ENCODE assay signal across 11 mouse cellular contexts in the genomic region with DNA sequence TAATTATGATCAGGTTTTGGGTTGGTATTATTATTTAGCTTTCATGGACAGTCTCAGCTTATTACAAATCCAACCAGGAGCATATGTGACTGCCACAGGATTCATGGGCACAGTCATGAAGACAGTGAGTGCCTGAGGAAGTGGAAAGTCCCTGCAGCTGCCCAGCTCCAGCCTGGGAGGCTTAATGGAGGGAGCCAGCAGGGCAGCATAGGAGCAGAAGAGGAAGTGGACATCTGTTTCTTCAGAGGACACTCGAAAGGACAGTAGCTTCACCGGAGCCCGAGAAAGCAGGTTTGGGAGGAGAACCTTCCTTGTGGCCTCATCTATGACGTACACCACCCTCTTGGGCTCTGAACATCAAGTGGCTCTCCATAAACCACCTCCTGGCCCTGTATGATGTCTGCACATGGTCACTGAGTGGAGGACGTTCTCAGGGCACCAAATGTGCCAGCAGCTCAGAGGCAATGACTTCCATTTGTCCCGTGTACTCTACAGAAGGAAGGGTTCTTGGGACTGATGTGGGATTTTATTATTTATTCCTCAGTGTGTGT. TPM values are rescaled to one million over a fixed set of nuclear protein-coding genes. Genes with fewer than 3 reads are reported as not detected.
A peak's percentile ranks its signal among the peaks of the same experiment; 100 is the strongest.
DNase-seq lines count a peak whose midpoint lies in the region; ATAC-seq and TF ChIP-seq lines count a peak whose summit lies in the region.
"Had no signal": no experiment of that assay in that cellular context is flagged by ENCODE, and none has a peak within 500 bp of the region (broad histone marks: within the 10 kb centered on the region; RNA-seq: fewer than 3 reads in every experiment).

No protein-coding gene starts in this region.

- H3K36me3 ChIP-seq in midbrain, embryonic 10.5 days, result no peaks in the 10 kb centered on the region
- no peaks in the 10 kb centered on the region for H3K36me3 ChIP-seq in midbrain, embryonic 14.5 days (ENCODE audit: control insufficient read depth, insufficient read depth, low read length)
- H3K36me3 ChIP-seq in heart, postnatal 0 days (replicated peaks; ENCODE audit: control insufficient read depth, insufficient read depth, low read length), result no peaks in the 10 kb centered on the region
- no peaks in the 10 kb centered on the region for H3K36me3 ChIP-seq in stomach, postnatal 0 days (ENCODE audit: control insufficient read depth, insufficient read depth, low read length)
- H3K36me3 ChIP-seq: stomach, embryonic 15.5 days had no signal

- WGBS in midbrain, embryonic 10.5 days, result 82% methylated on average over 6 of the region's 6 CpGs
- 81% methylated on average over 6 of the region's 6 CpGs for WGBS in midbrain, embryonic 14.5 days
- WGBS in heart, postnatal 0 days, result 59% methylated on average over 6 of the region's 6 CpGs
- WGBS in stomach, postnatal 0 days, result 84% methylated on average over 6 of the region's 6 CpGs

- peak overlapping the region; percentile 82 for H3K27ac ChIP-seq in midbrain, embryonic 10.5 days (replicated peaks)
- H3K27ac ChIP-seq in midbrain, embryonic 14.5 days (replicated peaks; ENCODE audit: low read depth, low read length), result no peak overlapping the region
- H3K27ac ChIP-seq in heart, postnatal 0 days (ENCODE audit: low read depth), result peak overlapping the region; percentile 91
- peak overlapping the region; percentile 88; the same call in 1 of the 2 replicates for H3K27ac ChIP-seq in stomach, postnatal 0 days (replicated peaks)

- DNase-seq in heart, adult 11 months, result peak; percentile 96
- DNase-seq in heart, postnatal 25 days (ENCODE audit: low spot score), result no peak
- no peak for DNase-seq in midbrain, embryonic 10.5 days (ENCODE audit: low spot score)
- DNase-seq in midbrain, embryonic 14.5 days, result no peak
- DNase-seq in heart, postnatal 0 days (ENCODE audit: low spot score), result peak; percentile 24
- DNase-seq in stomach, postnatal 0 days (ENCODE audit: low spot score), result no peak
- no peak for DNase-seq in embryo, embryonic 10 days (ENCODE audit: low spot score)
- DNase-seq in kidney, postnatal 4 days, result no peak
- DNase-seq: left cerebral cortex, postnatal 4 days; right cerebral cortex, postnatal 14 days had no signal

- intact Hi-C loops in heart, postnatal 25 days (cut with DNase I), result loop anchor here (5.0 kb wide), 2 partner anchors 38 to 68 kb away; no protein-coding TSS in a partner anchor

- no peak overlapping the region for H3K9ac ChIP-seq in midbrain, embryonic 14.5 days (replicated peaks; ENCODE audit: low read length)
- H3K9ac ChIP-seq in heart, postnatal 0 days (replicated peaks; ENCODE audit: low read depth, low read length), result no peak overlapping the region
- H3K9ac ChIP-seq in stomach, postnatal 0 days (ENCODE audit: low read length), result no peak overlapping the region
- H3K9ac ChIP-seq: stomach, embryonic 15.5 days had no signal

- H3K4me1 ChIP-seq in midbrain, embryonic 10.5 days, result peaks cover 43% of the 10 kb centered on the region
- peaks cover 33% of the 10 kb centered on the region for H3K4me1 ChIP-seq in midbrain, embryonic 14.5 days (ENCODE audit: control insufficient read depth, insufficient read depth, low read length)
- H3K4me1 ChIP-seq in heart, postnatal 0 days (ENCODE audit: control insufficient read depth, insufficient read depth), result peaks cover 49% of the 10 kb centered on the region
- H3K4me1 ChIP-seq in stomach, postnatal 0 days (replicated peaks; ENCODE audit: control insufficient read depth, insufficient read depth), result peaks cover 5% of the 10 kb centered on the region; the same call in 1 of the 2 replicates

- H3K27me3 ChIP-seq in midbrain, embryonic 10.5 days (ENCODE audit: low read depth, poor library complexity, severe bottlenecking), result 0 out of 2 replicates have a peak, but pooled peaks cover 5% of the 10 kb centered on the region
- no peaks in the 10 kb centered on the region for H3K27me3 ChIP-seq in midbrain, embryonic 14.5 days (ENCODE audit: control insufficient read depth, insufficient read depth, low read length)
- H3K27me3 ChIP-seq in heart, postnatal 0 days (ENCODE audit: control insufficient read depth, insufficient read depth, low read length), result no peaks in the 10 kb centered on the region
- no peaks in the 10 kb centered on the region for H3K27me3 ChIP-seq in stomach, postnatal 0 days (ENCODE audit: control insufficient read depth, insufficient read depth, low read length)
- H3K27me3 ChIP-seq: stomach, embryonic 15.5 days had no signal

- TF ChIP-seq EP300 in heart, postnatal 0 days (IDR thresholded peaks at IDR 0.05; ENCODE audit: low read depth), result no peak
- TF ChIP-seq EP300 in stomach, postnatal 0 days (optimal IDR thresholded peaks at IDR 0.05), result no peak

- no peak for TF ChIP-seq CTCF in heart, postnatal 0 days (IDR thresholded peaks at IDR 0.05; ENCODE audit: low read depth)
- TF ChIP-seq CTCF in stomach, postnatal 0 days (IDR thresholded peaks at IDR 0.05; ENCODE audit: low read depth), result no peak

- H3K4me3 ChIP-seq in midbrain, embryonic 10.5 days, result no peak overlapping the region
- no peak overlapping the region for H3K4me3 ChIP-seq in midbrain, embryonic 14.5 days (replicated peaks; ENCODE audit: low read depth, low read length)
- no peak overlapping the region for H3K4me3 ChIP-seq in heart, postnatal 0 days (ENCODE audit: low read depth, low read length)
- no peak overlapping the region for H3K4me3 ChIP-seq in stomach, postnatal 0 days (ENCODE audit: low read depth, low read length)
- H3K4me3 ChIP-seq: stomach, embryonic 15.5 days had no signal

- 0 out of 2 replicates have a peak, but pooled peaks cover 3% of the 10 kb centered on the region for H3K9me3 ChIP-seq in midbrain, embryonic 10.5 days (replicated peaks)
- H3K9me3 ChIP-seq in midbrain, embryonic 14.5 days (ENCODE audit: control insufficient read depth, low read length), result no peaks in the 10 kb centered on the region
- H3K9me3 ChIP-seq in heart, postnatal 0 days (replicated peaks; ENCODE audit: control insufficient read depth, low read length), result no peaks in the 10 kb centered on the region
- no peaks in the 10 kb centered on the region for H3K9me3 ChIP-seq in stomach, postnatal 0 days (ENCODE audit: control insufficient read depth, low read length)
- H3K9me3 ChIP-seq: stomach, embryonic 15.5 days had no signal

- no peak for ATAC-seq in midbrain, embryonic 14.5 days (ENCODE audit: low FRiP score, low TSS enrichment)
- no peak for ATAC-seq in heart, postnatal 0 days (ENCODE audit: insufficient read depth, low read depth)
- no peak for ATAC-seq in stomach, postnatal 0 days (ENCODE audit: low FRiP score, low TSS enrichment)

- H3K4me2 ChIP-seq in midbrain, embryonic 14.5 days (ENCODE audit: low read length), result no peak overlapping the region
- H3K4me2 ChIP-seq in heart, postnatal 0 days (ENCODE audit: low read depth, low read length), result no peak overlapping the region
- no peak overlapping the region for H3K4me2 ChIP-seq in stomach, postnatal 0 days (replicated peaks; ENCODE audit: low read depth)
- H3K4me2 ChIP-seq: stomach, embryonic 15.5 days had no signal

RNA-seq across cellular contexts. Expression of a gene that starts 28.5 kb away (rescaled TPM):
- 10 to 100 TPM; 63.9 to 71.4 TPM for total RNA-seq in heart, postnatal 25 days (2021)
- polyA plus RNA-seq in midbrain, embryonic 10.5 days (2016; fragmentation: Nextera tagmentation; extraction: Ambion mirVana), result 3.8 and 4.0 TPM in 2 replicates
- polyA plus RNA-seq in midbrain, embryonic 14.5 days (2014; fragmentation: Nextera tagmentation; extraction: Ambion mirVana), result 7.8 and 9.8 TPM in 2 replicates
- total RNA-seq in heart, postnatal 0 days (2014; rRNA removed; ENCODE audit: low replicate concordance), result 132 and 175 TPM in 2 replicates
- polyA plus RNA-seq in heart, postnatal 0 days (2015; fragmentation: Nextera tagmentation; extraction: Ambion mirVana), result 9.6 and 9.8 TPM in 2 replicates
- polyA plus RNA-seq in stomach, postnatal 0 days (2015; fragmentation: Nextera tagmentation; extraction: Ambion mirVana), result 10.1 and 10.2 TPM in 2 replicates

Comparison
In these comparisons a context has a peak if more than half of its experiments do, and no peak if none do; other contexts are left out.
1. DNase-seq: peak in heart, adult 11 months (single experiment) and heart, postnatal 0 days (single experiment); none in heart, postnatal 25 days (single experiment), midbrain, embryonic 10.5 days (single experiment), midbrain, embryonic 14.5 days (single experiment), stomach, postnatal 0 days (single experiment), embryo, embryonic 10 days (single experiment) and kidney, postnatal 4 days (0 of 2).